Mouse (Mus musculus) kidney, postnatal 25 days (tissue): ENCODE measurements around the gene Slc39a8.

Experiments
- DNase-seq, 2 experiments: peaks; one replicate each; pipeline ENCODE4 v3.0.0; 2021; ENCODE audit warnings: mixed read lengths in 2 of 2

Gene Slc39a8

DNA sequence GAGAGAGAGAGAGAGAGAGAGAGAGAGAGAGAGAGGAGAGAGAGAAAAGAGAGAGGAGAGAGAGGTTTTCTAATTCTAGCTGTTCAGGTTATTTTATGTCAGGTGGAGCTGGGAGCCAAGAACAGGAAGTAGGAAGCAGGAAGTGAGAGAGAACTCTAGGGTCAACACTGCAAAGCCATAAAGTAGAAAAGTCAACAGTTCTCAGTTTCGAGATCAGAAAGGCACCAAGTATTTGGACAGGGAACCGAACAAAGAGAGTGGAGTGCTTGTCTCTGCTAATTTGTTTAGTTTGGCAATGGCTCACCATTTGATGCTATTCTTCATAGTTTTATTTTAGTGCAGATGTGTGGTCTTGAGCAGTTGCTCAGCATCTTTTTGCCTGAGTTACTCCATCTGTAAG, 26.5 kb downstream of the Slc39a8 start:
- no peak for DNase-seq

DNA sequence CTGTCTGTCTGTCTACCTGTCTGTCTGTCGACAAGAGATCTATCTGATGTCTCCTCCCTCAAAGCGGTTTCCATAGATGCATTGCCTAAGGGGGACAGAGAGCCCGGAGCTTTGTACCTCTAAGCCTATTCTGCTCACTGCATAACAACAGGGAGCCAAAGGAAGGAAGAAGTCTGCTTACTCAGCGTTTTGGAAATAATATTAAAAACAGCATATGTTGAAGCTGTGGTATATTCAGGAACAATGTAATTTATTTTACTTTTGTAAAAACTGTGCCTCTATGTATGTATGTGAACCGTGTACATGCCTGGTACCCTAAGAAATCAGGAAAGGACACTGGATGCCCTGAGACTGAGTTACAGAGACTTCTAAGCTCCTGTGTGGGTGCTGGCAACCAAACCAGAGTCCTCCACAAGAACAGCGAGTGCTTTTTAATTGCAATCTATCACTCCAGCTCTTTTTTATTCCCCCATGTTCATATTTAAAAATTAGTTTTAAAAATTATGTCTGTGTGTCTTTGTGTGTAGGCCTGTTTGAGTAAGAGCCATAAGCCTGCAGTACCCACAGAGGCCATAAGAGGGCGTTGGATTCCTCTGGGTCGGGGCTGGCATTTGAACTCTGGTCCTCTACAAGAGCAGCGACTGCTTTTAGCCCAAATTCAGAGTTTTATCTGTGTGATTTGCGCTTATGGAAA, 28.7 kb downstream of the Slc39a8 start:
- DNase-seq: no peak

DNA sequence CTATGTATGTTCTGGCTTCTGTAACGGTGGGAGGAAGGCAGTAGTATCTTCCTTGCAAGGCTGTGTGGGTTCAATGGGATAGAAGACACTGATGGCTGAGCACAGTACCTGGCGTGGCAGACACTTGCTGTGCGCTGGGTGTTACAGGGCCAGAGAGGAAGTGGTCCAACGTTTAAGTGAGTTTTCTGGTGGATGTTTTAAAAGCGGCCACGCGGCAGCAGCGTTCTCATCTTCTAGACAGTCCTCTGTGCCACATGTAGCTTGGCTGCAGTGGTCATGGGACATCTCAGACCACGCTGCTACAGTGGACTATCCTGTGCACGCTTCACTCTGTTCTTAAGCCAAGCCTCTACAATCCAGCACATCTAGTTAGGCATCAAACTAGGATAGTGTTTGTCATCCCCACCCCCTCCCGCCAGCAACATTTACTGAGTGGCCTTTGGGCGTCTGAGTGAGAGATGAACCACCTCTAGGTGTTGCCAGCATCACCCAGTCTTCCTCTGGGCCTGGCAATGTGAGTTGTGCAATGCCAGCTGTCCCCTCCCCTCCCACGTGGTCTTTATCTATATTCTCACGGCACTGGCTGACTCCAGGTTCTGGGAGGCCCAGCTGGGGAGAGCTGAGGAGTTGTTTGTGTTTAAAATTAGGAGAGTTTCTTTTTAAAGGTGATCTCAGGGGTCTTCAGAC, 29.4 kb downstream of the Slc39a8 start:
- no peak for DNase-seq

DNA sequence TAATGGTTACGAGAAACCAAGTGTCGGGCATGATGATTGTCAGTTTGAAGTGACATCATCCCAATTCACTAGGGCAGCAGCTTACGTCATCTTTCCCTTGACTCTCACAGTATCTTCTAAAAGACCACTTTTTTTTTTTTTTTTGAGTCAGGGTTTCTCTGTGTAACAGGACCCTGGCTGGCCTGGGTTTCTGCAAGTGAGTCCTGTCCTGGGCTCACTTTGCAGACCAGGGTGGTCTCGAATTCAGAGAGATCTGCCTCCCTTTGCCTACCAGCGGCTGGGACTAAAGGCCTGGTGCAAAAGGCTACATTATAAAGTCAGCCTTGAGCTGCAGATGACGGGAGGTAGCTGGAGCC, 29.9 kb downstream of the Slc39a8 start:
- no peak for DNase-seq

DNA sequence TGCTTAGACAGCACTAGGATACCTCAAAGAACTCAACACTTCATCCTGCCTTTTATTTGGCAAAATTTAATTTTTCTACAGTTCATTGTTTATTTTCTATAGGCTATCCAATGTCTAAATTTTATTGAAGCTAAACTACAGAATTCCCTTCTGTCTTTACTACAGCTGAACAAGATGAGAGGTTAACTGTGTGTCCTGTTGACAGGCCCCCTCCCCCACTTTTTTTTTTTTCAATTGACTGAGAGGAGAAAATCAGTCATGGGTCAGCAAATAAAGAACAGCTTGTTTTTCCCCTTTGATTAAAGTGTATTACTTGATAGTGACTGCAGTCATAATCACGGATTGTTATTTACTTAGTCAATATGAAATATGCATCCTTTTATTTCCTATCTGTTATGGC, 31.2 kb downstream of the Slc39a8 start:
- no peak for DNase-seq

DNA sequence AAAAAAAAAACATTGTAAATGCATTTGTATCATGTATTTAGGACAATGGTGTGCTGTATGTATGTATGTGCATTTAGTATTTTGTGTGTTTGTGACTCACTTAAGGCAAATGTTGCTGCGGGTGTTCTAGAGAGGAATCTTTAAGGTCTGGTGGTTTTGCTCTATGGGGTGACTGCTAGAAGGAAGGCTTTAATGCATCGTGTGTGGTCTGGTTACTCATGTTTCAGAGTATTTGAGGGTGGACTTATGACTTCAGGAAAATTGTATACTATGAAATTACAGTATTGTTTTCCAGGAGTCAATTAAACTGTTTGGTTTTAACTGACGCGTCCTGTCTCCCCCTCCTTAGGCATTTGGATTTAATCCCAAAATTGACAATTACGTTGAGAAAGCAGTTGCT, 32.1 kb downstream of the Slc39a8 start:
- DNase-seq: no peak

DNA sequence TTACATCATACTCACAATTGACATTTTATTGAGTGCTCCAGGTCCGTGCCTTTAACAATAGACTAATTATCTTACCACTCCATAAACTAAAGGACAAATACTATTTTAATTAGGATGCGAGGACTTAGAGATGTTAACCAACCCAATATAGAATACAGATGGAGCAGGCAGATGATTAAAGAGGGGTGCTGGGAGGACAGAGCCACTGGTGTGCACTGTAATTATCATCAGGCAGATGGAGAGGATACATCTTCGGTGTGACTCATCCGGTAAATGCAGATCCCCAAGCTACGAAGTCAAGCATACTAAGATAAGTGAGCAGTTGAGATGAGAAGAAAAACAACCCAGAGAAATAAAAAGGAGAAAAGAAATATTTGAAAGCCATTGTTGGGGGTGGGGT, 34.4 kb downstream of the Slc39a8 start:
- DNase-seq: no peak

DNA sequence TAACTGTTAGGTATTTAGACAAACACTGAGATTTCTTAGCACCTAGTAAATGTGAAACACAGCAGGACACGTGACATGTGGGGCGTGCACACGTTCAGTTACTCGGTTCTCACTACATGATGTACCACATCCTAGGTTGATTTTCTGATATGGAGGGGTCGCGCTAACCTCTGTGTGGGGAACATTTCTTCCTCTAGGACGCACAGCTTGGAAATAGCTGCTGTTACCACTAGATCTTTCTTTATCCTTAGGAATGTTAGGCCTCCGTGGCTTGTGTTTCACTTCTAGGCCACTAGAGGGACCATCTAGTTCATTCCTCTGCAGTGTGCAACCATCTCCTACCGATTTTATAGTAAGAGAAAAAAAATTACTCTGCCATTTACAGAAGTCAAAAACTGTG, 37.7 kb downstream of the Slc39a8 start:
- DNase-seq: peak in 1 of 2 experiments; percentile 31

DNA sequence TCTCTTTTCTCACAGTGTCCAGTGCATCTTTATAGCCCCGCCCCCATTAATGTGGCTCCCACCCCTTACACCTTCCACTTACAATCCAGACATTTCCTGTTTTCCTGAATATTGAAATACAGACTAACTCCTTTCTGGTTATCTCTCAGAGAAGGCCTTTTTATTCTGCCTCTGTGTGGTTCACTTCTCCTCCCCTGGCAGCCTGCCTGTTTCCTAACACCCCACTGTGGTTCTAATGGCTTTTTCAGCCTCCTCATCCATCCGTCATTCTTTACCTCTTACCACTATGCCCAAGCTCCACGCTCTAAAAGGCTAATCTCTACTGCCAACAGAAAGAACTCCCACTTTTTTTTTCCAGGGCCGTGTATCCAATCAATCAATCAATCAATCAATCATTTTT, 44.0 kb downstream of the Slc39a8 start:
- no peak for DNase-seq

DNA sequence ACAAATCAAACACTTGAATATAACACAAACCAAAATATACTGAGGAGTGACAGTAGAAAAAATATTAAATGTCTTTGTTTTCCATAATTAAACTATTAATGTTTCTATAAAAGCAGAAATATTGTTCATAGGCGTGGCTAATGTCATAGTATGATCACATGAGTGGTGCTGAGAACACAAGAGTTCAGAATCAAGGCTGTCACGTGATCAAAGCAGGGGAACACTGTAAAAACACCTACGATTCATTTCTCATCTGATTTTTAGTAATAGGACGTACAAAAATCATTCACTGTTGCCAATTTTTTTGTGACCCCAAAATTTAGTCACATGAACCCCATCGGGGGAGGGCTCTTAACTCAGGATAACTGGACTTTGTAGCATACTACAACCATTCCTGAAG, 47.2 kb downstream of the Slc39a8 start:
- no peak for DNase-seq

DNA sequence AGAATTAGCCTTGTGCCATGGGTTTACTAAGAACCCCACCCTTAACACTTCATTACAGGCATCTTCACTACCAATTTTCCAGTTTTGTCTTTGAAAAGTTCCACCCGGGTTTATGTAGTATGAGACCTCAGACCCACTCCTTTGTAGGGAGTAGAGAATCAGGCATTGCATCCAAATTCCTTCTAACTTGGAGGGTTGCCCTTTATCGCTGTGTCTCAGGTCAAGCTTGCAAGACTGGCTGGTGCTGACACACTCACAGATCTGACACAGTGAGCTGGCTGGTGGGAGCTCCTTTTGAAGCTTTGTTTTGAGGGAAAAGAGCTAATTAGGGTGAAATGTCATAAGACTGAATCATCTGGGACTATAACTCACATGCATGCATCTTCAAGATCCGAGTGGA, 48.5 kb downstream of the Slc39a8 start:
- DNase-seq: no peak

DNA sequence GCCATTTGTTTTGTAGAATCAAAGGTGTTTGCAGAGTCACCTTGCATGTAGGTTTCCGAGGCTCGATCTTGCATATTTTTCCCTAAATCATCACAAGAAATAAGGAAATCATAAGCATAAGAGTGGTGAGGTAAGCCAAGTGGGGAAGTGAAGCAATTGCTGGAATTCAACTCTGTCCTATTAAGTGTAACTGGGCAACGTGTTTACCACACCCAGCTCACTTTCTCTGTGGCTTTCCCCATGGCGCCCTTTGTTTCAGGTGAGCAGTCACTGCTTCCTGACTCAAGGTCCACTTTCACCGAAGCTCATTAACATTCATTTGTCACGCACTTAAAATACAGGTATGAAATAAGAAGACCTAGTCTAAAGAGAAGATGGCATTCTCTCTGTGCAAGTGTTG, 53.0 kb downstream of the Slc39a8 start:
- DNase-seq: no peak

DNA sequence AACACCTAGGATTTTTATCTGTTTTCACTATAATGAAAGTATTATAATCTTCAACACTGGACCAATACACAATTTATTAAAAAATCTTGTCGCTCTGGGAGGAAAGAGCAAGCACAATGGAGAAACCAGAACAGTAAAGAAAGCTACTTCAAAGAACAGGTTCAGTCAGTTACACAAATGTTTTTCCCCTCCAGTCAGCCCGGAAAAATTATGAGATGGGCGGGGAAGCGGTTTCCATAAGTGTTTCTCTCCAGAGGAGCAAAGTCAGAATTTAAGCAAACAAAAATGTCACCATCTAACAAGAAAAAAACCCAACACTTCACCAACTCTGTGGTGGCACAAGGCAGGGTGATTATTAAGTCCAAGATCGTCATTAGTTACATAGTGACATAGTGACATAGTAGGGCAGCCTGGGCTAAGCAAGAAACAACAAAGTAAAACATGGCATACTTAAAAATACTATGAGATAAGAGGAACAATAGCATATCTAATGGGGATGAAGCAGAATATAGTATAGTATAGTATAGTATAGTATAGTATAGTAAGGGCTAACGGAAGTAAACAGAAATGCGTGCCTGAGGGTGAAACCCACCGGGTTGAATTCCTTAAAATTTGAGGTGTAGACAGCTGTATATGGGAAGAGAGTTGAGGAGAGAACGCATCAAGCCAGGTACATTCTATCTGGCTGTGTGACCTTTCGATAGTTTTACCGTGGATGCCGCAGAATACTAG, 61.0 kb downstream of the Slc39a8 start:
- DNase-seq: no peak

DNA sequence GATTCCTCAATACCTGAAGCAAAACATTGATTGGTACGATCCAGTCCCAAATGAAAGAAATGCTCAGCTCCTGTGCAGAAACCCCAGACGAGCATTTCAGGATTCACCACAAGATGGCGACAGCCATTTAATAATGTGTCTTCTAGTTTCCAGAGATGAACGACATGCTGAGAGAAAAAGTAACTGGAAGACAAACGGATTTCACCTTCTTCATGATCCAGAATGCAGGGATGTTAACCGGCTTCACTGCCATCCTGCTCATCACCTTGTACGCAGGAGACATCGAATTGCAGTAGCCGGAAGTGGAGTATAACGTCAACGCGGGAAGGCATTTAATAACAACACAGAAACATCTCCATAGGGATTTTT, 61.6 kb downstream of the Slc39a8 start:
- DNase-seq: peak; percentile 63 to 87

DNA sequence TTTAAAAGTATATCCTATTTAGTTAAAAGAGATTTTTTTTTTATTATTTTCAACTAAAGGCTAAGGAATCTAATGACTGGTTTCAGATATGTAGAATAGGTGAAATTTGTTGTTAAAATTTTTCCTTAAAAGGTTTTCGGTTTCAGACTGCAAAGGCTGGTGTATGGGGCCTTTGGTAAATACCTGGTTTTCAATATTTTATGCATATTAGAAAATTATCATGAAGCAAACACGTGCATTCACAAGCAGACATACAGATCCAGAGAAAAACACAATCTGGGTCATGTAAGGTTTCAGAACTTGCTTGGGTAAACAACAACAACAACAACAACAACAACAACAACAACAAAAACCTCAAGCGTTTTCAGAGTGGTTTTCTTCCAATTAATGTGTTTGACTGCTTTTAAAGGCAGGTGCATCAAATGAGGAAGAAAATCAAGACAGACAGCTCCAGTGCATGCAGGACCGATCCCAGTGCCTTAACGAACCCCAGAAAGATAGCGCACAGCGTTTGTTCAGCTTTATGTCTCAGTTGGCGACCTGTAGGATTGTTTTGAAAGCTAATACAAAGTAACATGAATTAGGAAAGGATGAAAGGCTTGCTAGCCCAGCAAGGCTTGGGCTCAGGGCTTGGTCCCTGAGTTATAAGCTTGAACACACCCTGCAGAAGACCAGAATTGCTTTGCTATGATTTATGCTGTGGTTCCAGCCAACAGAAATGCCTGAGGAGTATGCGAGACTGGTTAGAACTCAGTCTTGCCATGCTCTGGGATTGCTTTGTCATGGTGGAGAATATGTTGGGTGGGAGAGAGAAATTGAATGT, 62.2 kb downstream of the Slc39a8 start:
- no peak for DNase-seq

DNA sequence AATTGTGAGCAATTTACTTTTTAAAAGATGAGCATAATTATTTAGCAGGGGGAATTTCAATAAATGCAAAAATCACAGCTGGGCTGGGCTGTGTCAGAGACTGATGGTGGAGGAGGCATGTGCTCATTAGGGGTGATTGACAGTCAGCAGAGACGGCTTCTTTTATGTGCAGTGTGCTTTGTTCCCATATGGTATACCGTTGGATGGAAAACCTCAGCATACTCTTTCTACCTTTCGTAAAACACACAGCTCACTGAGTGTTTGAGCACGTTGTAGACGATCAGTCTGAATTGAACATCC, 62.7 kb downstream of the Slc39a8 start:
- DNase-seq: no peak

DNA sequence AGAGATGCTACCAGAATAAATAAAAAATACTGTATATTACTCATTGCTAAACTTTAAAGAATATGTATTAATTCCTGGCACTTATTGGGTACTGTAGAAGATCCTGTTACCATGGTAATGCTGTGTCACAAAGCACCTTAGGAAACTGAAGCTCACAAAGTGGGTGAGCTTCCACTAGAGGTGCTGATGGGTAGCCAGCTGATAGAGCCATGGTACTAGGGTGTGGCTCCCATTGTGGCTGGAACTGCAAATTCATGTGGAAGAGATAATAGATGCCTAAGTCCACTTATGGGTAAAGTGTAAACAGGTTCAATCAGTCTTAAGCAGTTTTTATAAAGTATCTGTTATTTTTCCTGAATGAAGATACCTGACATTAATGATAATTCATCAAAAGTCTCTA, 64.3 kb downstream of the Slc39a8 start:
- DNase-seq: no peak

DNA sequence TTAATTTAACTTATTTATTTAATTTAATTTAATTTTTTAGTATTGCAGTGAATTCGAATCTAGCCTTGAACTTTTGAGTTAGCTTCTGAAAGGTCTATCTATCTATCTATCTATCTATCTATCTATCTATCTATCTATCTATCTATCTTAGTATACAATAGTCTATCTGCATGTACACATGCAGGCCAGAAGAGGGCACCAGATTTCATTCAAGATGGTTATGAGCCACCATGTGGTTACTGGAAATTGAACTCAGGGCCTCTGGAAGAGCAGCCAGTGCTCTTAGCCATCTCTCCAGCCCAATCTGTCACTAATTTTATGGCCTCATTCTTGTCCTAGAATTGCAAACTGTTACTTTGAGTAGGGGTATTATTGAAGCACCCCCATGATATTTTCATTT, 78.3 kb downstream of the Slc39a8 start:
- no peak for DNase-seq

DNA sequence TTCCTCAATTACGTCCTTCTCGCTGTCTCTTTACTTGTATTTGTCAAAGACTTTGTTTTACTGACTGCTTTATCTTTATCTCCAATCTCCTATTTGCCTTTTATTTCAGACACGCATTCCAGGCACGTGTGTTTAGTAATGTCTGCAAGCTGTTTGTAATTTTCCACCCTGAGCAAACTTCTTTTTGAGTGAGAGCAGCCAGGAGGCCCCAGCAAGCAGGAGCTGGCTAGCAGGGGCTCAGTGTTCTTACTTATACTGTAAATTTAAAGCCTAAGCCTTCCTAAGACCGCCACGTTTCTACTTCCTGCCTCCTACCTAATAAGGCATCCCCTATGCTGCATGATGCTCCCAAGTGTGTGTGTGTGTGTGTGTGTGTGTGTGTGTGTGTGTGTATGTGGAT, 79.8 kb downstream of the Slc39a8 start:
- DNase-seq: no peak

DNA sequence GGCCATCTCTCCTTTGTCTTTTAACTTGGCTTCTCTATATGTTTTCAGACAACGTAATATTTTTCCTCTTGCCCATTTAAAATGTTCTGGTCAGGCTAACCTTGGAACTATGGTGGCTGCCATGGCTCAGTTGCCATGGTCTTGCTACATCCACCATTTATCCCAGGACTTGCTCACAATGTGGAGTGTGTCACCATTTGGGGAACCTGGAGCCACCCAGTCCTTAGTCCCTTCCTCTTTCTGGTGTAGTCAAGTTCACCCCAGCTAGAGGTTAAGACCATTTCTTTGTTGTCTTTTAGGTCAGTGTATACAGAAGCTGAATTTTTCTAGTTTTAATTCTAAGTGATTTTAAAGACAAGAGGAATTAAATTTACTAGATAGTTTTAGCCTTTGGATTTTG, 80.7 kb downstream of the Slc39a8 start:
- DNase-seq: no peak

DNA sequence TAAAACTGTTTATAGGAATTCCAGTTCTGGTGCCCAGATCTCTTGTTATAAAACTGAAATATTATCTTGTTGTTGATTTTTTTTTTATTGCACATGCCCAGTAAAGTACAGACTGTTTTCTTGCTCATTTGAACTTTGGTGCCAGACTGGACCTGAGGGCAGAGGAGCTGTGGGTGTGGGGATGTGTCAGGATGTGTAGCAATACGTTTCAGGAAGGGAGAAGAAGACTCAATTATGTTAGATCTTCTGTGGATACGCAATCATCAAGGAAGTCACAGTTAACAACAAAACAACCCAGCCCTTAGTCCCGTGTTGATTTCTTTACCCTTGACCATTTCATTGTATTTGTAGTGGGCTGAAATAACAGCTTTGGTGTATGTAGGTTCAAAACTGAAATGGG, 81.9 kb downstream of the Slc39a8 start:
- DNase-seq: no peak

DNA sequence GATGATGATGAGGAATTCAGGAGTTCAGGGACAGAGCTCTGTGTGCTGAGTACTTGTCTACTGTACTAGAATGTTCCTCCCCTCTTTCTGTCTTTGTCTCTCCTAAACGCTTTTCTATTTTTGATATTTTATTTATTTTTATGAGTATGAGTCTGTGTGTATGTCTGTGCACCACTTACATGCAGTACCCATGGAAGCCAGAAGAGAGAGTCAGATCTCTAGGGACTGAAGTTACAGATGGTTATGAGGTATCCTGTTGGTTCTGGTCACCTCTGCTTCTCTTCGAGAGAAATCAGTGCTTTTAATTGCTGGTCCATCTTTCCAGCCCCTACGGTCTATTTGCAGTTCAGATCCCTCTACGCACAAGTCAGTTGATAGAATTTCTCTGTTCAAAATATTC, 90.9 kb downstream of the Slc39a8 start:
- DNase-seq: no peak

DNA sequence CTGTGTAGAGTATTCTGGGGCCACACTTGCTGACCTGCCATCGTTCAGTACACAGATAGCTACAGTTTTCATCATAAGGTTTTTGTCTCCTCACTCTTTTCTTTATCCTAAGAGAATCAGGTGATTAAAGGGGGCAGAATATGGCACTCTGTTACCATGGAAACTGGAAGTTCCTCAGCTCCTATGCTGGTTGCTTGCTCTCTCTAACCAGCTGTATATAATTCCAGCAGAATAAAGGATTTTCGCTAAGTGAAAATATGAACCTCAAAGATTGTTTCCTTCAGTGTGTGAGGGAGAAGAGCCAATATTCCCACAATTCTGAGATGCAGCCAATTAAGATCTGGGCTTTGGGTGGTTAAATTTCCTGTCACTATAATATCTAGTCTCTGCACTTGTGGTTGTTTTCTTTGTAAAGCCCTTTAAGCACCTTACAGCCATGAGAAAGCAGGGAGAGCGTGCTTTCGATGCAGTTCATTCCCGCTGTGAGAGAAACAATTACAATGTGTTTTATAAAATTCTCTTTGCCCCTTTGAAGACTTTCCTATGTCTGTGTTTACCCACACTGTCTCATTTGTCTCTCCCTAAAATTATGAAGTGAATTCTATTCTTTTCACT, 93.6 kb downstream of the Slc39a8 start:
- DNase-seq: no peak
